Mouse (Mus musculus): Measurements from ENCODE around the gene Gm17387.

The Gm17387 gene

DNA sequence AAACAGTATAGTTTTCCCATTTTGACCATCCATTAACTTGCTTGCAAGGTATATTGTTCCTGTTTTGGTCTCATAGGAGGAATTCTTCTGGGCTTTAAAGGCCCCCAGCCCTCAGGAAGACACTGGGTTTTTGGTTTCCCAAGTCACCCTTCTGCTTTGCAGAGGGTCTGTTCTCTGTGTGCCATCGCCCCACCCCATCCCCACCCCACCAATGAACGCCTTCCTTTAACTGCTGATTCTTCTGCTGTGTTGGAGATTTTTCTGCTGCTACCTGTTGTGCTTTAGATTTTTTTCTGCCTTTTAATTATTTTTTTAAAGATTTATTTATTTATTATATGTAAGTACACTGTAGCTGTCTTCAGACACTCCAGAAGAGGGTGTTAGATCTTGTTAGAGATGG is at the start of gene Gm17387:
Gene Gm17387, plus strand, starts transcription at position 301 of the 400 bp plus-strand sequence.
- no peak for DNase-seq

DNA sequence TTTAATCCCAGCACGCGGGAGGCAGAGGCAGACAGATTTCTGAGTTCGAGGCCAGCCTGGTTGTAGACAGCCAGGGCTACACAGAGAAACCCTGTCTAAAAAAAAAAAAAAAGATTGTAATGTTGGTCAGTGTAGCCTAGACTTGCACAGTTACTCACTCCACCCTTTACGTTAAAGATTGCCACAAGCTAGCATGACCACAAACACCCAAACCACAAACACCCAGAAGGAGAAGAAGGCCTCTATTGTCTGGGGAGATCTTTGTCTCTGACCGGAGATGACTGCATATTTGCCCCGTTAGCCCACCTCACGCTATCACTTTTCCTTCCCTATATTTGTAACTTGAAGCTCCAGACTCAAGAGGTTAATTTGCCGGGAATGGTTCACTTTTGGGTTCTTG is 47.2 kb upstream of the Gm17387 start:
- no peak for DNase-seq

DNA sequence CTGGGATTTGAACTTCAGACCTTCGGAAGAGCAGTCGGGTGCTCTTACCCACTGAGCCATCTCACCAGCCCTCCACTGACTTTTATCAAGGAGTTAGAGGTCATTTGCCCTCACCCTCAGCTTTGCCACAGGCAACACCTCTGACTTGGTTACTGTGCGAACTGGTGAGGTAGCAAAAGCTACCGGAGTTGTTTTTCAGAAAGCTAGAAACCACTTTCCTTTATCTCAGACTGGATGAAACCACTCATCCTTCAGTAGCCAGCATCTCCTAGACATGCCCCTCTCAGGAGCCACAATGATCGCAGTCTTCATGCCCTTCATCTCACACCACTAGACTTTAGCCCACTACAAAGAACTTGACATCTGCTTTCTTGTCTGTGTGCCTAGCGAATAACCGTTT is 46.0 kb upstream of the Gm17387 start:
- no peak for DNase-seq

DNA sequence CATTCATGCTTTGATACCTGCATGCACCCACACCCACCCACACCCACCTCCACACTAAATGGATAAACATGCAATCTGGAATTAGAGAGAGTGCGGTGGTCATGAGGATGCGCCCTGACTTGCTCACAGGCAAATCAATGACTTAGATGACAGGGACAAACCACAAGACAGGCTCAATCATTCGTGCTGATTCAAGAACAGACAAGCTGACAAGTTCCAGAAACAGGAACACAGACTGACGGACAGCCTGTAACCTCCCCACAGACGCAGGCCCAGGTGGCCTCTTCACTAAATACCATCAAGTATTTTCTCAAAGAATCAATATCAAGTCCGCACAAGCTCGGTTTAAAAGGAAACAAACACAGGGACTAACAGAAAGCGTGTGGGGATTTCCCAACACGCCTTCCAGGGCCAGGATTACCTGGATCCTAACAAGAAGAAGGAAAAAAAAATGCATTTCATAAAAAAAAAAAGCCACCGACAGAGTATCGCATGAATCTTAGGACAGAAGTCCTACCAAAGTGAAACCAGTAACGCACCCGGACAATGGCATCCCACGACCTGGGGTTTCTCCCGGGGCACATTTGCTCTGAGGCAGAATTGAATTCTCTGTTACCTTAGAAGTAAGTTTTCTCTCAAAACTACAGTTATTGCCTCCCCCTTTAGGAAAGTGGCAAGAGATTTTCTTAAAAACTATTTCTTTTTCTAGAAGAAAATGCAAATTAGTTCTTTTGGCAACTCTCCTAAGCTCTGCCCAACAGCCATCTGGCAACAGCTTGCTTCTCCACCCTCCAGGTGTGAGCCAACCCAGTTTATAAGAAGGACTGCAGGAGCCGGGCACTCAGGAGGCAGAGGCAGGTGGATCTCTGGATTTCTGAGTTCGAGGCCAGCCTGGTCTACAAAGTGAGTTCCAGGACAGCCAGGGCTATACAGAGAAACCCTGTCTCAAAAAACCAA is 41.5 kb upstream of the Gm17387 start:
- DNase-seq, result no peak

DNA sequence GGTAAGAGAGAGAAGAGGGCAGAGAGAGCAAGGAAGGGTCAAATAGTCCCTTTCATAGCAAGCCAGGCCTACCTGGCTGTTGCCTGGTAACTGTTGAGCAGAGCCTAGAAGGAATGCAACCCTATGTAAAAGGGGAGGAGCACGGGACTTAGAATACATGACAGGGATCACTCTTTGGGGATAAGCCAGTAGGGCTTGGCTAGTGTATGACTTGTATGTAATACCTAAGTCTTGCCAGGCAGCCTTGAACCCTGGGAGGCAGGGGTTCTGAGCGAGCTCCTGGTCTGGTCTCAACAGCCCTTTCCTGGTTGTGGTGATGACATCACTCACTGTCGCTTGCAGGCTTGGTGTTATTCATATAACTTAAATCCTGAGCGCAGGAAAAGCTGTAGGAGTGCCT is 39.9 kb upstream of the Gm17387 start:
- no peak for DNase-seq

DNA sequence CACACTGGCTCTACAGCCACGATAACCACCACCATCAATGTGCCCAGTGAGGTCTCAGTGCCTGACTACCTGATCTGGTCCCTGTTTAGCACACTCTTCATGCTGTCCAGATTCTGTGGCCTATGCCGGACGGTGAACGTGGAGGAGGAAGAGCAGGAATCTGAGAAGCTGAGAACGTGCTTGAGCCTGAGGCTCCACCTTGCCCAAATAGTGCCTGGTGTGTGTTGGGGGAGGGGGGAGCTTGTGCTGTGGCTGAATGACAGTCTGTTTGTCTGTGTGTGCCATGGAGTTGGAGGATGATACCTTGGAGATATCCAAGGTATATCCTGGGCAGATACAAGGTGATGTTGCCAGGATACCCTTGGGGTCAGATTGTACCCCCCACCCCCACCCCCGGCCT is 38.7 kb upstream of the Gm17387 start:
- no peak for DNase-seq

DNA sequence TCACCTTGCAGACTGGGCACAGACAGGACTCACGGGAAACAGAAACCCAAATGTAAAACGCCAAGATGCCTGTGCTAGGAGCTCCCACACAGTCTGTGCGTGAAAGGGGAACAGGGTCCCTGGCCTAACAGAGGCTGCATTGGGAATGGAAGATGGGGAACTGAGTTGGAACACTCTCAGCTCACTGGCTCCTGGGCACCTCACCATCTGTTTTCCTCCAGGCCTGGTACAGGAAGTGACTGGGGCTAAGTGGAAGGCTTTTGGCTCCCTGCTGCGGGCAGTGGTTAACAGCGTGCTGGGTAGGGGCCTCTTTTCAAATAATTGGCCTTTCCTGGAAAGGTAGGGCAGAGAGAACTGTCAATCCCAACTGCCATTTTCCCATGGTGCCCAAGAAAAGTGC is 38.3 kb upstream of the Gm17387 start:
- no peak for DNase-seq

DNA sequence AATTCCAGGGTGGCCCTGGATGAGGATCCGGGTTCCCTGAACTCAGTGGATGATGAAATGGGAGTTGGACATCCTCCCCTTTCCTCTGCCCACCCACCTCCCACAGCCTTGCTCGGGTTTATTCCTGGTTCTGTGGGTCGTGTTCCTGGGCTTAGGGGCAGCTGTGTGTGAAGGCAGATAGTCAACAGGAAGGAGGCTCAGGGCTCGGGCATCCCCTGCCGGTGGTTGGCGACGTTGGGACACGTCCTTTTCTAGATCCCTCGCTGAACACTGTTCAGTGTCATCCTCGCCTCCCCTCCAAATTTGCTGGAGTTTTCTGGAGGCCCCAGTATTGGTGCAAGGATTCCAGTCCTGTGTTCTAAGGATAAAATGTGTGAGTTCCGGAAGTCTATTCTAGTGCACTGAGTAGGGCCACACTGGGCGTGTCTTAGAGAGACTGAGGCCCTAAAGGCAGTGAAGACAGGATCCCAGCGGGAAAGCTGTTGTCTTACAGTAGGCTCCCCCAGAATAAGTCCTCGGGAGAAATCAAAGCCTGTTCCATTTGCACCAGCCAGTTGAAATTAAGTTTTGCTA is 37.7 kb upstream of the Gm17387 start:
- no peak for DNase-seq

DNA sequence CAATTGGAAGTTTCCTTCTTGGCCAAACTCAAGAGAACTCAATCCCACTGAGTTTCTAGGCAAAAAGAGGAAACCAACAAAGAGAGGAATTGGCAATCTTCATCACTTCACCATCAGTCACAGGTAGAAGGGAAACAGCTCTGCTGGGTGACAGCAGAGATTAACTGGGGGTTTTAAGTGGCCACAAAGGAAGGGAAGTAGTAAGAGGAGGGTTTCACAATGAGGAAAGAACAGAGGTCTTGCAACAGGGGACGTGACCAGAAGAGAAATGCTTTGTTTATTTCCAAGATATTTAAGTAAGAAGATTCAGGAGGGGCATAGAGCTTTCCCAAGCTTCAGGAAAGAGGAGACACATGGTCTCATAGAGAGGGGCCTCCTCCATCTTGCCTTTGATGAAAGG is 31.1 kb upstream of the Gm17387 start:
- no peak for DNase-seq

DNA sequence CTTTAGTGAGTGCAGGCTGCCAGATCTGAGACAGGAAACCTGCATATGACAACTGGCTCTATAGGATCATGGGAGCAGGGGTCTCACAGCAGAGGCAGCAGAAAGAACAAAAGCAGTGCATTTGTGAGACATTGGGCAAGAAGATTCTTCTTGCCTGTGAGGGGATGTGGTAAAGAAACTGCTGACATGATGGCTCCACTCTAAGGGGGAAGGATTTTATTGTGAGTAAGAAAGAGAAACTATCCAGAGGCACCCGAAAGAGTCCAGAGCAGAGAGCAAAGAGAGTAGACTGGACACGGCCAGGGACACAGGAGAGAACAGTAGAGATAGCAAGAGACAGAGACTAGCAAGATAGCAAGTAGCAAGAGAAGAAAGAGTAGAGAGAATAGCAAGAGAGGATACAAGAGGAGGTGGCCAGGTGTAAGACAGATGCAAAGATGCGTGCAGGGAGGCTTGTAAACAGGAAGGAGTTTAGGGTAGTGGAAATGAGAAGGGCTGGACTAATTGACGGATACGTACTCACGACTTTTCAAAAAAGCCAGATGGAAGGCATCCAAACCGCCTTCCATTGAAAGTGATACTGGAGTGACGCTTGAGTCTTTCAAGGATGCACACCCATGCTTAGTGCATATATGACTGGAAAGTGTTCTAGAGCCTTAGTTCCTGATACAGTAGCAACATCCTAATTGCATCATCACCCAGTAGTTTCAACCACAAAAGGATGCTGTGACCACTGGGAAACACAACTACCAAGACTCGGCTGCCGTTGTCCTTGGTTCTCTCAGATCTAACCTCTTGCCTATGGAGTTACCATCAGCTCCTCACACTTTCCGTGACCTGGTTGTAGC is 29.9 kb upstream of the Gm17387 start:
- DNase-seq, result no peak

DNA sequence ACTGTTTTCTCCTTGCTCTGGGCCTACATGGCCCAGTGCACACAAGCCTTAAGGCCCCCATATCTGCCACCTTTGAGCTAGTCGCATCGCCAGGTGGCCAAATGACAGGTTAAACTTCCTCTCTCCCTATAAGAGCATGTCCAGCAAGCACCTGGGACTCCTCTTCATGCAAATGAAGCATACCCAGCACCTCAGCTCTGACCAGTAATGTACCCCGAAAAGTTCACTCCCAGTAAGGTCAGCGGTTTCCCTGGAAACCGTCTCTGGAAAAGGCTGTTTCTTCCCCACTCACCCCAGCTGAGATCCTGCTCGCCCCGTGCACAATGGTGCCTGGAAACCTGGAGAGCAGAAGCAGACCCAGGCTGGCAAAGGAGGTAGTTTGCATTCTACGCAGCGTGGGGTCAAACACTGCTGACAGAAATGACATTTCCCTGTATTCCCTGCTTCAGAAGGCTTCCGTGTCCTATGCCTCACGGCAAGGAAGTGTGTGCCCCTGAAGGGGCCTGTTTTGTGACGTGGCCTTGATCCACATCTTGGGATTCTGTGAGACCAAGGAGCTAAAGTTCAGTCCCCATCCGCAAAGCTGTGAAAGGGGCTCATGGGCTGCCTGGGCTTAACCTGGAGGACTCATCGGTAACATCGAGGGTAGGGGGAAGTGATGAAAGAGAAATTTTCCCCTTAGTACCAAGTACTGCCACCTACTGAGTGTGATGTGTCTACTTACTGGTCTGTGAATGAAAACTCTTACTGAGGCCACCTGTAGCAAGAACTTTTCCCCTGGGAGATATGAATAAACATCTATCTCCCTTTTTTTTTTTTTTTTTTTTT is 27.8 kb upstream of the Gm17387 start:
- no peak for DNase-seq

DNA sequence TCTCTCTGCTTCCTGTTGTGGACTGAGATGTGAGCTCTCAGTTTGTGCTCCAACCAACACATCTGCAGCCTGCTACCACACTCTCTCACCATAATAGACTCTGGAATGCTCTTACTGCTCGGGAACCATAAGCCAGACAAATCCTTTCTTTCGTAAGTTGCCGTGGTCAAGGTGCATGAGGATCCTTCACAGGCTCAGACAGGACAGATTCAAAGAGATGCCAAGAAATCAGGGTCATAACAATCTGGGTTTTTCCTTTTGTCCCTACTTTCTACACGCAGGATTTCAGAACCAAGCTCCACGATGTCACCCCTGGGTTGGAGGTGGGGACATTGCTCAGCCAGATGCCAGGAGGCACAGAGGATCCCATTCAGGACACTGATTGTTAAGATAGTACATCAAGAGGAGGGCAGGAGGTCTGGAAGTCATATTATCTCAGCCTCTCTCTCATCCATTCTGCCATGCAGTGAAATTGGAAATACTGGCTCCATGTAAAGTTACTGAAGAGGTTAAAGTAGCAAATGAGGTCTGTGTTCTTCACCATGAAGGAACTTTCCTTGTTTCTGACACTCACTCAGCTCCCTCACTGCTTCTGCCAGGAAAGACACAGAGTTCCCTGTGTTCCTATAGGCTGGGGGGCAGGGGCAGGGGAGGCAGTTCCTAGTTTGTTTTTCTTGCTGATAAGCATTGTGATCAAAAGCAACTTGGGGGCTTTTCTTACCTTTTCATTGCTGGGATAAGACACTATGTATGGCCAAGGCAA is 25.5 kb upstream of the Gm17387 start:
- DNase-seq, result no peak

DNA sequence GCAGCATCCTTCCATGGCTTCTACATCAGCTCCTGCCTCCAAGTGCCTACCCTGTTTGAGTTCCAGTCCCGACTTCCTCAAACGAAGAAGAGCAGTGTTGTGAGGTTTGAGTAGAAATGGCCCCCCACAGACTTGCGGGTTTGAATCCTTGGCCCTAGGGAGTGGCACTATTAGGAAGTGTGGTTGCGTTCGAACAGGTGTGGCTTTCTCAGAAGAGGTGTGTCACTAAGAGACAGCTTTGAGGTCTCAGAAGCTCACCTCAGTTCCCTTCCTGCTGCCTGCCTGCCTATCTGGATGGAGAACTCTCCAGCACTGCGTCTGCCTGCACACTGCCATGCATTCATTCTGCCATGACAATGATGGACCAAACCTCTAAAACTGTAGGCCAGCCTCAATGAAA is 22.5 kb upstream of the Gm17387 start:
- DNase-seq, result no peak

DNA sequence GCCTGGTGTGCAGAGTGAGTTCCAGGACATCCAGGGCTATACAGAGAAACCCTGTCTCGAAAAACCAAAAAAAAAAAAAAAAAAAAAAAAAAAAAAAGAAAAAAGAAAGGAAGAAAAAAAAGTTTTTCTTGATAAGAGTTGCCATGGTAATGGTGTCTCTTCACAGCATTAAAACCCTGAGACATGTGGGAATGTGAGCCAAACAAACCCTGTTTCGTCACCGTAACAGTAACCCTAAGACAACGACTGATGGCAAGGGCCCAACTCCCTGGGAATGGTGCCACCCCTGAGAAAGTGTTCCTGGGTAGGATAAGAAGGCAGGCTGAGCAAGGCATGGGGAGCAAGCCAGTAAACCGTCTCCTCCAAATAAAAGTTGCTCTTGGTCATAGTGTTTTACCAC is 22.0 kb upstream of the Gm17387 start:
- DNase-seq, result no peak

DNA sequence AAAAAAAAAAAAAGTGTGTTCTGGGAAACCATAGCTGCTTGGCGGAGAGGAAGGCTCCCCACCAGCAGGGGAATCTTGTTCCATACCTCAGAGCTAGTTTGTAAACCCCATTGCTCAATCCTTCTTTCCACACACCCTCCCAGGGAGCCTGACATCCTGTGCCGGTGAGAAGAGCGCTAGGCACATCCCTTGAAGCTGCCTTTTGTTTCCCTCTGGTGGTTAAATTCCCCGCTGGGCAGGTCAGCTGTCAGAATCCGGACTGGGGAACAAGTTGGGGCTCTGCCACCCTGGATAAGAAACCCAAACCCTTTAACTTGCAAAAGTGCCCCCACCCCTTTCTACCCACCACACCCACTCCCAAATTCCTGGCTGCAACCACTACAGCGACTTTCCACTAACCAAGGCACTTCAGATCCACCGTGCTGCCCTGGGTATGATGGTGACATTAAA is 20.6 kb upstream of the Gm17387 start:
- no peak for DNase-seq

DNA sequence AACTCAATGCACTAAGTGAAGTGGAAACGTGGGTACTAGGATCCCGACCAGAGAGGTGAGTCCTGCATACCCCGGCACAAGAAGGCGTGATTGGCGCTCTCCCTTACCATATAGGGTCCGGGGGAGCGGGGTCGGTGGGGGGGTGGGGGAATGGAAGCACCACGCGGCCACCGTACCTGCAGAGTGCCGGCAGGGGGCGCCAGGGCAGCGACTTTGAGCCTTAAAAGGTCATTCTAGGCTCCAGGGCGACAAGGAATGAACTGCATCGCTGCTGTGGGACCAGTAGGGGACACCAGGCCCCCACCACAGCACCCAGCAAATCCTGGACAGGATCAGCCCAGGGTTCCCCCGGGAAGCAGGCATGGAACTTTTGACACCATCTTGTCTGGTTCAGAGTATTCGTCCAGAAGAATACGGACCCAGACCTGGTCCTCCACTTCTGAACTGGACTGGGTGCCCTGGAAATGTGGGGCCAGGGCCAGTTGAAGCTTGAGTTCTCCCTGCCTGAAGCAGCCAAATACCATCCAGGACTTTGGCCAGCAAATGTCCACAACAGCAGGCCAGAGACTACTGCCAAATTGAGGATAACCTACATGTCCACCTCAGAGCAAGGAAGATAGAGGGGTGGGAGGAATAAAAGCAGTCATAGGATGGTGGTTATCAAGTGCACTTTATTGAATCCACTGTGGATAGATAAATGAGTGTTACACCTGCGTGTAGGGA is 19.8 kb upstream of the Gm17387 start:
- peak; percentile 76 for DNase-seq

DNA sequence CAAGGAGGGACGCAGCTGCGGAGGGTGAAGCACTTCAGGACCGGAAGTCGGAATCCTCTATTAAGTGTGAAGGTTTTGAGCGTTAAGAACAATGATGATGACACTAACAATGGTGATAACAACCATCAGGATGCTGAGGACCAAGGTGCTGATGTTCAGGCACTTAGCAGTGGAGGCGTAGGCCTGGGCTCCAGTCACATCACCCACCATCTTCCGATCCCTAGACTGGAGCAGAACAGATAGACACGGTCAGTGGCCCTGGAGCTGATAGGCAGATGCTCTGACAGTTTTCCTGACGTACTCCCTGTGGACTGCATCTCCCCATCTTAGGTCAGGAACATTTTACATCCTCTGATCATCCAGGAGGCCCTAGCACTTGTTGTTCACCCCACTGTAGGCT is 19.3 kb upstream of the Gm17387 start:
- no peak for DNase-seq

DNA sequence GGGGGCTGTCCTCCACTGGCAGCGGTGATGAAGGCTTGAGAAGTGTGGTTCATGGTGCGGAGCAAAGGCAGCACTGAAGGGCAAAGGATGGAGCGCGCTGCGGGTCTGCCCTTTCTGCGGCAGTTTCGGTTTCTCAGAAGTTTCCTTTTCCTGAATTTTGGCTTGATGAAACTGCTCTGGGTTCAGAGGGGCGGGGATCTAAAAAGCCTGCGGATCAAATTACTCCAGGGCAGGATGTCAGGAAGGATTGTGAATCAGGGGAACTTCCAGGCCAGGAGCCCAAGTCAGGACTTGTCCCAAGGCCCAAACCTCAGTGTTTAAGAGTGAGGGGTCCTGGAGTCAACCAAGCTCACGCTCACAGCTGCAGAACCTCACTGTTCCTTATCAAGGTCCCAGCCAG is 18.3 kb upstream of the Gm17387 start, which contains the start of gene Ifitm3:
Gene Ifitm3, minus strand, starts transcription at position 178 of the 400 bp plus-strand sequence.
- peak; percentile 12 for DNase-seq

DNA sequence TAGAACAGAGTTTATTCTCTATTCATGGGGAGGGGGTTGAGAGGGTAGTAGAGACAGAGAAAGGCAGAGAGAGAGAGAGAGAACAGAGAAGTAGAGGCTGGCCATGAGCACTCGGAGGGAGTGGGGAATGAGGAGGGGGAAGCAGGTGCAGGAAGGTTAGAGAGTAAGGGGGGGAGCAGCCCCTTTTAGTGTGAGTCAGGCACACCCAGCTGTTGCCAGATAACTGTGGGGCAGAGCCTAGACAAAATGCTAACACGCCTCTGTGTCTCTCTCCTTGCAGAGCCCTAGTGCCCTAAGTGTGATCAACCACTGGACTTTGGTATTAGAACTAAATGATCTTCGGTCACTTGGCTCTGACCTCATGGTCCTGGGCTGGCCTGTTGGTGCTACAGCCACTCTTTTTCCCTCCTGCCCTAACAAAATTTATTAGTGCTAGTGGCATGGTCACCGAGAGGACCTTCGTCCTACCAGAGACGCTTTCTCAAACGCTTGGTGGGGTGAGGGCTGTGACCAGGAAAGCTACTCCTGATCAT is 17.6 kb upstream of the Gm17387 start:
- no peak for DNase-seq
